Mouse (Mus musculus): ENCODE data around the gene Derl3.
"Not testable (repeated sequence)": the region's sequence is repeated elsewhere in the genome, so short reads cannot be mapped to it uniquely, and the experiment has no call there.

Derl3 gene

DNA sequence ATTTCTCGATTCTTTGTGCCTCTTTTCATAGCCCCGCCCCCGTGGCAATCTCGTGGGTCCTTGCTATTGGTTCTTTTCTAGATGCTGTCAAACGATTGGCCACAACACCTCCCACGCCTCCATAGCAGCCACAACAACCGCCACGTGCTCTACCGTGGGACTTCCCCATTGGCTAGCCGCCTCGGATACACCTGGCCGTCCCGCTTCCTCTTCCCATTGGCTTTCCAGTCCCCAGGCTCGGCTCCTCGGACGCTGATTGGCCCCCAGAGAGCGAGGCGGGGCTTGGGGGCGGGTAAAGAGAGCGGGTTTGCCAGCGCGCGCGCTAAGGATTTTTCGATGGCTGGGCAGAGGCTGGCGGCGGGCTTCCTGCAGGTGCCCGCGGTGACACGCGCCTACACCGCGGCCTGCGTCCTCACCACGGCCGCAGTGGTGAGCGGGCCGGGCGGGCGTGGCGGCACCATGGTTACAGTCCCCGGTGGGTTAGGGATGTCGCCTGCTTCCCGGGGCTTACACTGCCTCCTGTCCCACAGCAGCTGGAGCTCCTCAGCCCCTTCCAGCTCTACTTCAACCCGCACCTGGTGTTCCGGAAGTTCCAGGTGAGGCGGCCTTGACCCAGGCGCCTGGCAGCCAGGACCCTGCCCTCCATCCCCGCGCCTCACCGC, at the start of gene Derl3:
TSS of gene Derl3 (plus strand) at position 325 of the 662 bp plus-strand sequence.
- in situ Hi-C loops (cut with MboI): no loop called here

DNA sequence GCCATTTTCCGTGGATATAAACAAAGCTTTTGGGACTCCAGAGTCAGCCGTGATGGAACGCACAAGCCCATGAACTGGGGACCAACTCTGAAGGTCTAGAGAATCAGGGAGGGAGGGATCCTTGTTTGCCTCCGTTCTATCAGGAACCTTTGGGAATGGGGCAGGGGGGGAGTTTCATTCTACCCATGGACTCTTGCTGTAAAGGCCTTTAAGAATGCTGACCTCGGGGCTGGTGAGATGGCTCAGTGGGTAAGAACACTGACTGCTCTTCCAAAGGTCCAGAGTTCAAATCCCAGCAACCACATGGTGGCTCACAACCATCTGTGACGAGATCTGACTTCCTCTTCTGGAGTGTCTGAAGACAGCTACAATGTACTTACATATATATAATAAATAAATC, 49.3 kb upstream of the Derl3 start:
- in situ Hi-C loops (cut with MboI): not testable (repeated sequence)

DNA sequence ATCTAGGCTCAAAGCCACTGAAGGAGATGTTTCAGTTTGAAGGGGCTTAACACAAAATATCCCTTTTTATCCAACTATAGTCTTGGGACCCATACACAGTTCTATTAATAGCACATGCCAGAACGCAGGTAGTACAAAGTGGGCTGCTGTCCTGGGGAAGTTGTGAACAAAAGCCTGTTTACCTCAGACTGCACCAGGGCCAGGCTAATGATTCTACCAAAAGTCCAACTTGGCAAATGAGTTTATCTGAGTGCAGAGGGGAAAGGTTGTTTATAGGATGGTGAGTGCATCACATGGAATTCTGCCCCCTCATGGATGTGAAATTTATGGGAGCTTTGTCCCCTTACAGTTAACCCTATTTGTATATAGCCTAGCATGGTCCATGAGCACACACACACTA, 48.4 kb upstream of the Derl3 start:
- in situ Hi-C loops (cut with MboI): no loop called here

DNA sequence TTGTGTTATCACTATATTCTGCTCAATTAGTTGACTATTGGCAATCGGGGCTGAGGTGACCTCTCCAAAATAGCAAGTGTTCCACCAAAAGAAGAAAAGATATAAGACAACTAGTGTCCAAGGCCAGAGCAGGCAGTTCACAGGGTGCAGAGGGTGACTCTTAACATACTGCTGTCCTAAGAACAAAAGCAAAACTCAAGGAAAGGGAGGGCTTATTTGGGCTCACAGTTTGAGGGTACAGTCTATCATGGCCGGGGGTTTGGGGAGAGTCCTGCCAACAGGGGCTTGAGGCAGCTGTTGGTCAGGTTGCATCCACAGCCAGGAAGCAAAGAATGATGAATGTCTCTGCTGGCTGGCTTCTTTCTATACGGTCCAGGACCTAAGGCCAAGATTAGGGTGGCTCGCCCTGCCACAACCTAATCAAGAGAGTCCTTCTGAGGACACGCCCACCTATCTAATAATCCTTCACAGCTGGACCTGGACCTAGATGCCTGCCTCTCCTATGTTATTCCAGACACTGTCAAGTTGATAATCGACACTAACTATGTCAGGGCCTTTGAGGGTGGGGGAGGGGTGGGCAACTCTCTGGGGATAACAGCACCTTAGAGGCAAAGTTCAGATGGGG, 47.8 kb upstream of the Derl3 start:
- in situ Hi-C loops (cut with MboI): no loop called here

DNA sequence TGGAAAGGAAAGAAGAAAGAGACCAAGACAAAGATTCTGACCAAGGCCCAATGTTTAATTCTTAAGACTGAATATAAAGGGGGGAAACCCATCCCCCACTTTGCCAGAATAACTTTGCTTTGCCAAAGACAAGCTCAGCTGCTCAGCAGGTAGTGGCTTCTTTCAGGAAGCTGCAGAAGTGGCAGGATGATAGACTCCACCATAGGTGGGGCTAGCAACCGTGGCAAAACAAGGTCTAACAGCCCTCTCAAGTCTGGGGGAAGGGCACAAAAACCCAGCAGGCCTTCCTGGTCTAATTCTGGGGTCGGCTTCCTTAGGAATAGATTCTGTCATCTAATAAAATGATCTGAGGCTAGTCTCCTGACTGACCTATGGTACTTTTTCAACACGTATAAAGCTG, 44.8 kb upstream of the Derl3 start:
- in situ Hi-C loops (cut with MboI): no loop called here

DNA sequence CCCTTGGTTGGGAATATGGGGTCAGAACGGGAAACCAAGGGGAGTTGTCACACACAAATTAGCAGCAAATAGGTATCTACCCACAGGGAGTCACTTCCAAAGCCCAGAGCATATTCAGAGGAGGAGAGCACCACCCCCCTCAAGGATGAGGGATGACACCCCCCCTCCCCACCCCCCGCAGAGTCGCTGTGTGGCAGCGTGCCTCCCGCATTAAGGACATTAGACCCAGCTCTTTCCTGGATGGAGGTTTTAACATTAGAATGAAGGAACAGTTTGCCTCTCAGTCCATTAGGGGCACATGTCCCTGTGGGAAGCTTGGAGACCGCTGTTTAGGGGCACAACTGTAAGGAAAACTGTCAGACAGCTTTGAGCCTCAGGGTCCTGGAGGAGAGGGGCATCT, 42.1 kb upstream of the Derl3 start:
- in situ Hi-C loops (cut with MboI): no loop called here

DNA sequence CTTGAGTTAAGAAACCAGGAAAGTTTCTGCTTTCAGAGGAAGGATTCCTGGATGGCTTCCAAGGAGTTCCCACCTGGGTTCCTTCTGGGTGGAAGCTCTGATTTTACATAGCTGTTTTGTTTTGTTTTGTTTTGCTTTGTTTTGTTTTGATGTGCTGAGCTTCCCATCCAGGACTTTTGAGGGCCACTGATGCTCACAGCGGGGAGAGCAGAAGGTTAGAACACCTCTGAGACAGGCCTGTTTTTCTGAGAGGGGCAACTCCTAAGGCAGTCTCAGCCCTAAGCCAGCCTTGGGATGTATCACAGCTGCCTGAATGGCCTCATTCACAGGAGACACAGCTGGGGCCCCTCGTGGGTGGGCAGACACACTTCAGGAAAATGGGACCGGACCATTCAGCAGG, 41.5 kb upstream of the Derl3 start:
- in situ Hi-C loops (cut with MboI): no loop called here

DNA sequence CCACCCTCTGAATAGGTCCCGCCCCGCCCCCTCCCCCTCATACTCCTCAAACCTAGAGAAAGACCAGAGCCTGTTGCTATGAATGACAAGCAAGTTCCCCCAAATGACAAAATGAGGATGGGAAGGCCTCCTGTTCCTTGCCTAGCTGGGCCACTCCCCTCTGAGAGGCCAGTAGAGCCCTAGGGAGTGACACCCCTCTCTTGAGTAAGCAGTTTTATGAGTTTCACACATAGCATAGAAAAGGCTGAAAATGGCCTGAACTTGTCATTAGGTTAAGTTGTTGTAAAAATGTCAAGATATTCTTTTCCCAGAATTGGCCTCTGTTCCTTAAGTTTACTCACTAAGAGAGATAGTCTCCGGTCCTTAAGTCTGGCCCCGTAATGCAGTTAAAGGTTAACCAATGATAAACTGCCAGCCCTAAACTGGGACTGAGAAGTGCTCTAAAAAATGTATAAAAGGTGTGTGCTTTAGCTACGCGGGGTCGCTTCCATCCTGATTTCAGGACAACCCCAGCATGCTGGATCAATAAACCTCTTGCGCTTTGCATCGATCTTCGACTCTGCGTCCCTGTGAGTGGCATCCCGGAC, 40.6 kb upstream of the Derl3 start:
- in situ Hi-C loops (cut with MboI): no loop called here

DNA sequence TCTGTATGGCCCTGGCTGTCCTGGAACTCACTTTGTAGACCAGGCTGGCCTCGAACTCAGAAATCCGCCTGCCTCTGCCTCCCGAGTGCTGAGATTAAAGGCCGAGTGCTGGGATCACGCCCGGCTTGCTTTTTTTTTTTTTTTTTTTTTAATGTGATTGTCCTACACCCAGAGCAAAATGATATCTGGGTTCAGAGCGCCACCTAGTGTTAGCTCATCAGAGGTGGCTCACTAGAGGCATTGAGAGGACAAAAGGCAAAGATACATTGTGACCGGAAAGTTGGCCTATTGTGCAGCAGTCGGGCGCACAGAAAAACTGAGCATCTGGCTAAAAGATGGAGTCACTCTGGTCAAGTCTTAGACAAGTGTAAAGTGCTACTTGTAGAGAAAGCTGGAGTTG, 39.8 kb upstream of the Derl3 start:
- in situ Hi-C loops (cut with MboI): no loop called here

DNA sequence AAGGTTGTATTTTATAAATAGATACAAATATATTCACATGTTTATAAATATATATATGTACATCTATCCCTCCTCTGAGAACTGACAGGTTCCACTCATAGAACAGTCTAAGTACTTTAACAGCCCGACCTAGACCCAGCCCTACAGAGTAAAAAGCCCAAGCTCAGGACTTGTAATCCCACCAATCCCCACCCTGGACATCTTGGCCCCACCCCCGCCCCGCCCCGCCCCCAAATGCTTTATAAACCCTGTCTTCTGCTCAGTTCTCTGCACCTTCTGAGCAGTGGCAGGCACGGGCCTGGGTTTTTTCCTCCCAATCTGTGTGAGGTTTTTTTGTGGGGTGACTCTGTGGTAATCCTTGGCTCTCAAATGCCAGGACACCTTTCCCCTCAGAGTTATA, 39.1 kb upstream of the Derl3 start:
- in situ Hi-C loops (cut with MboI): no loop called here

DNA sequence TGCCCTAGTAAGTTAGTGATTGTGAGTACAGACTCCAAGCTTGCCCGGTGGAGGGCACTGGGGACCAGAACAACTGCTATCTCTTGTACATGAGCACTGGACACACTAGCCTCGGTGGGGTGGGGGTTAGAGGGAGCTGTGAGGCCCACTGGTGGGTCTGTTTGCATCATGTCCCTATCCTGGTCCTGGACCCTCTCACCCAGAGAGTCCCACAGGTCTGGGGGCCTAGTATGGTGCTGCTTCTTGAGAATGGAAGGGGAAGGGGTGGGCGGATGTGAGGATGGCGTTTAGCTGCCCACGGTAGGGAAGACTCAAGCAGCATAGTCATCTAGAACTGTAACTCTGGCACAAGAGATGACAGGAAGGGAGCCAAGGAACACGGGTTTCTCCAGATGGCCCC, 38.4 kb upstream of the Derl3 start:
- in situ Hi-C loops (cut with MboI): loop anchor here (5.0 kb wide), 1 partner anchor 112 kb away; no protein-coding TSS in a partner anchor

DNA sequence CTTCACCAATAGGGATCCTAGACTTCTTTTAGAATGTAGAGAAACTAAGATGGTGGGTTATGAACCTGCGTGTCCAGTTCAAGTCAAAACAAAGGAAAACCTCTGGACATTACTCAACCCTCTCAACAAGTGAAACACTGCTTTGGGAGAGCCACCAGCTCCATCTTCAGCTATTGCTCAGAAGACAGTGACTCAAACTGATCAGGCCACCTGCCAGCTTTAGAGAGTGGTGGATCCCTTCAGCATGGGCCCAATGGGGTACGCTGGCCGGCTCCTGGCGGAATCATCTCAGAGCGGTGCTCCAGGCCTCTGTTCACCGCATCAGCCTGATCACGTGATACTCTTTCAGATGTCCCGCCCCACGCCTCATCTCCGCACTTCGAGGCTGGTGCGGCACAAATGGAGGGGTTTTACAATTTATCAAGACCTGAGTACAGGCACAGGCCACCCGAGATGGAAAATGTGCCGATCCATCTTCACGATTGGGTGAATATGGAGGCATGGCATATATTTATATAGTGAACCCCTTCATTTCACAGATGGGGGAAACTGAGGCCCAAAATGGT, 37.7 kb upstream of the Derl3 start:
- in situ Hi-C loops (cut with MboI): loop anchor here (5.0 kb wide), 1 partner anchor 113 kb away; no protein-coding TSS in a partner anchor

DNA sequence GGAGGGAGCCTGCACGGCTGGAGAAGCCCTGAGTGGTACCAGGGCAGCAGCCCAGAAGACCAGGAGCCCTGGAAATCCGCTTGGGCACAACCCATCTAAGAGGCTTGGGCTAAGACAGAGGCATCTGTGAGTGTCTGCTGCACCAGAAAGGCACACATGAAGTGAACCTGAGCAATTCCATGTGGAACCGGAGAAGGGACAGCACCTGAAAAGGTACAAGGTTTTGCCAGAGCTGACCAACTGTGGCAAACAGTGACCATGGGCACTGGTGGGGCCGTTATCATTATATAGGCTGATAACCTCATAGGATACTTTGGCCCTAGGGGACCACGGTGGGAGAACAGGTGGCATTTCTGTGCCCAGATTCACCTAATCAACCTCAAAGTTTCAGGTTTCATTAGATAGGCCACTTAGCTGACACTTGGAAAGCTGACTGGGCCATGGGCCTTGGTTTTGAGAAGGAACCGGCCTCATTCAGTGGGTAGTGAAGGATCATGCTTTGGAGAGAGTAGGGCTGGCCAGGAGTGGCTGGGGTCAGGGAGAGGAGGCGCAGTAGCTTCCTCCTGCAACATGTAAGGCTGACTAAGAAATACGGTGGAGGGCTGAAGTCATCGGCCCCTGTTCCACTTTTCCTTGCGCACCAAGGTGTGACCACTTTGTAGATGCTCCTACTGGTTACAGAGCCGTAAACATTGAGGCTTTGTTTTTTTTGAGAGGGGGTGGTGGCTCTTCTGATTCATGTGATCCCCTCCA, 36.9 kb upstream of the Derl3 start:
- in situ Hi-C loops (cut with MboI): loop anchor here (5.0 kb wide), 1 partner anchor 114 kb away; no protein-coding TSS in a partner anchor

DNA sequence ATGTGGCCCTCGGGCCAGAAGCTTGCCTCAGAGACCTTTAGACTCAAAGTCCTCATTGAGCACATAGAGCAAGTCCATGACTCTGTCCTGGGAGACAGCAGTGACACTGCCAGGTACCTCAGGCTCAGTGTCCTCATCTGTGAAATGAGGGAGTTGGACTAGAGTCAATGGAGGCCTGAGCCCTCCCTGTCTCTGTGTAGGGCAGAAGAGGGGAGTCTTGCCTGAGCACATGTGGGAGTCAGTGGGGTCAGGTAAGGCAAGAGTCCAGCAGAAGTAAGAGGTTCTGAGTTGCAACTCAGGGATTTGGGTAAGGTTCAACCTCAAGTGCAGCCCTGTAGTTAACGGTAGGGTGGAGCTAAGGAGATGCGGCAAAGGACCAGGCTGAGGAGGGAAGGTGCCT, 36.2 kb upstream of the Derl3 start:
- in situ Hi-C loops (cut with MboI): loop anchor here (5.0 kb wide), 1 partner anchor 115 kb away; no protein-coding TSS in a partner anchor

DNA sequence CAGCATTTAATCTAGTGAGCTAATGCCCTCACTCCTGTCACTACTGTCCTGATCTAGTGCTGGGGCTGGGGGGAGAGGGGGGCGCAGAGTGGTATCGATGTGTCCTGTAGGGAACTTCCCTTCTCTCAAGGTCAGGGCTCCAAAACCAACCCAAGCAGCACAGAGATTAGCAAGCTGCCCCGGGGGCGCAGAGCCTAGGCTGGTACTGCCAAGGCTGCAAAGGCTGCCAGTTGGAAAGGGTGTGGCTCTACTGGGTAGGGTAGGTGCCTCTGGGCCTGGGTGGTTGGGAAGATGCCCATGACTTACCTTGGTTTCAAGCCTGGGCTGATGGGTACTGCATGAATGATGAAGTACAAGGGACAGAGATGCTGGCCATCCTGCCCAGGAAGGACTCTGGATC, 35.6 kb upstream of the Derl3 start:
- in situ Hi-C loops (cut with MboI): loop anchor here (5.0 kb wide), 1 partner anchor 115 kb away; no protein-coding TSS in a partner anchor

DNA sequence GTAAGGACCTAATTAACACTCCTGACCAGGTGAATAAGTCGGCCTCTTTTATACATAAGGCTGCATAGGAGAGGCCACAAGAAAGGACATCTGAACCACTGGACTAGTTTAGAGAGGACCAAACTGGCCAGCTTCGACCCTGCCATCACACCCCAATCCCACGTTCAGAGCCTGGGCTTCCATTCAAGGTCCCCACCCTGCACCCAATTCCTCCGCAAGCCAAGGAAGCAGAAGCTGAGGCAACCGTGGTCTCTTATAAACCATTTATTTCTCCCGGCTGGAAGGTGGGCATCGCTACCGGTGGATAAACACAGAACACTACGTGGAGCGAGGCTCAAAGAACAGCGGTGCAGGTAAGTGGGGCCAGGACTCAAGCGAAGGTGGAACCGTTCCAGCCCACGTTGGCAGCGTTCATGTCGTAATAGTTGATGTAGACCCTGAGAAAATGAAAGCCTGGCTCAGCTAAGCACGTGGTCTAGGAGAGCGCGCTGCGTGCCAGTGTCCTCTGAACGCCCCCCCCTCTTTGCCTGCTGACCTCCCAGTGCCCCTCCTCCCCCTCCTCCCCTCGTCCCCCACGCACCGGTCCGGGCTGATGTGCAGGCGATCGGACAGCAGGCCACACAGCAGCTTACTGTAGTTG, 34.0 kb upstream of the Derl3 start:
- in situ Hi-C loops (cut with MboI): loop anchor here (5.0 kb wide), 1 partner anchor 117 kb away; no protein-coding TSS in a partner anchor

DNA sequence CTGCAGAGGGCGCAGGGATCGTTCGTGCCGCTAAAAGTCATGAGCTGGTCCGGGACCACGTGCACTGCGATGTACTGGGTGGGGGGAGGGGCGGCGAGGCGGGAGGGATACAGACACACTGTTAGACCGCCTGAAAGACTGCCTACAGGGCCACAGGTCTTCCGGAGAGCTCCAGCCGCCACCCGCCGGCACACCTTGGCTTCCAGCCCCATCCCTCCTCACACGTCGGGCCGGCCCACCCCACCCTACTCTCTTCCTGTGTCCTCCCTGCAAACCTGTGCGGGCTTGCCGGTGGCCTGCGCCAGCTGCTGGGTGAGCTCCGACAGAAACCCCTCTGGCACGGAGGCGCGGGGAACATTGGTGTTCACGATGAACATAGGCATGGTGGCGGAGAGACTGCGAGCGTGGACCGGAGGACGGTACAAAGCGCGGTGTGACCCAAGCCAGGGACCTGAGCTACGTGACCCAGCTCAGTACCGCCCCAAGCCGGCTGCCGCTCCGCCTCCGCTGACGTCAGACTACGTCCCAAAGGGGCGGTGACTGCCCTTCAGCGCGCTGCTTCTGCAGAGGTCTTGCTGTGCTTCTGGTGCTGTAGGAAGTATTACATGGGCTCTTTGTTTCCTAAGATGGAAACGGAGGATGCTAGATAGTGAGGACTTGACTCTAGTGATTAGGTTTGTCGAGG, 33.3 kb upstream of the Derl3 start, which contains the start of gene Mif:
TSS of gene Mif (minus strand) at position 455 of the 685 bp plus-strand sequence.
- in situ Hi-C loops (cut with MboI): loop anchor here (5.0 kb wide), 1 partner anchor 118 kb away; no protein-coding TSS in a partner anchor

DNA sequence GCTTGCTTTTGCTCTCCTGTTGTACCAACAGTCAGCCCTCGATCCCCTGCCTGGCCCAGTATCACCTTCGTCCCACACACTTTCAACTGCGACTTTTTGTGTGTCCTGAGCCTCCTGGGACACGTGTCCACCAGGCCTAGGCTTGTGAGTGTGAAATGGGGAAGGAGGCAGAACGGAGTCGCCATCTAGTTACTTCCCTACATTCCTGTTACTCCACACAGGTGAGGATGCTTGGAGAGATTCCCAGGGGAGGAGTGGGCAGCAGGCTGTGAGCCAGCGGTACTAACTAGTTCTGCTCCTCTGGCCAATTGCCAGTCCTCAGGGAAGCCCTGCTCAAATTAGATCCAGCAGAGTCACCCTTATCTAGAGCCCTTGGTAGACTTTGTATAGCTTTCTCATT, 32.5 kb upstream of the Derl3 start:
- in situ Hi-C loops (cut with MboI): no loop called here

DNA sequence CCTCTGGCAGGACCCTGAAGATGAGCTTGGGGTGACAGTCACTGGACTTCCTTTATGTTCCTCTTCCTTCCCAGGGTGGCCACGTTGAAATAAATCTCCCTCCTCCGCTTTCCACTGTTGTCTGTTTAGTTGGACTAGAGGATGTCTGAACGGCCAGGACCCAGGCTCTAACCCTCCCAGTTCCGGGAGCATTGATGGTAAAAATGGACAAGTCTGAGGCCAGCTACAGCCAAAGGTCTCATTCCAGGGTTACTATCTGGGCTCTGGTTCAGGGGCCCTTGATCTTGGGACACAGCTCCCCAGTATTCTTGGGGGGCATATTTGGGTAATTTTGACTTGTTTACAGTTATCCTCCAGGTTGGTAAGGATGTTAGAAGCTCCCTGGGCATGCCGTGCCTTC, 31.6 kb upstream of the Derl3 start:
- in situ Hi-C loops (cut with MboI): no loop called here

DNA sequence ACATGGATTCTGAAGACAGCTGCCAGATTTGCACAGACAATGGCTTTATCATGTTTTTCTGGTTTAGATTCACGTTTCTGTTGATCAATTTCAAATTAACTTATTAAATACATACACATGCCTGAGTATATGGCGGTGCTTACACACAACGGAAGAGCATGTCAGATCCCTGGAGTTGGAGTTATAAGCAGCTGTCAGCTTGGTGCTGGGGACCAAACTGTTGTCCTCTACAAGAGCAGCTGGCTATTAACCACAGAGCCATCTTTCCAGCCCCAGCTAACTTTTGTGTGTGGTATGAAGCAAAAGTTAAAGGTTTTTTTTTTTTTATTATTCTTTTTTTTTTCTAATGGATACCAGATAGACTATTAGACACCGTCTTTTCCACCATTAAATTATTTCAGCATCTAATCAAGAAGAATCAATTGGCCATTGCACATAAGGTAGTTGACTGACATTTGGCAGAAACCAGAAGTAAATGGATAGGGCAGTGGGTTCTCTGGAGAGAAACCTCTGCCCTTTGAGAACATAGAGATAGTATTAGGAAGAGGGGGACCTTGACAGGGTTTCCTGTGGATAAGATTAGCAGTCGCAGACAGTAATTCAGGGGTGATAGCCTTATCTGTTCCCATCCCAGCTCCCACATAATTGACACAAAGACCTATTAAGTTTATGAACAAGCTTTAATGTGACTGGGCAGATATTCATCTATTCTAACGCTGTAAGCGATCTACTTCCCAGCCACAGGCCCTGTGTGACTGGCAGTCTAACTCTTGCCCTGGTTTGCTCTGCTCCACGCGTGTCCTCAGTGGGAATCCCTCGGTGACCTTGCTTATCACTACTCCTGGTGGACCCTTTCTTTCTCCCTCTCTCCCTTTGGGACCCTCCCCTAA, 20.9 kb upstream of the Derl3 start:
- in situ Hi-C loops (cut with MboI): no loop called here

All from mature B cell (primary cell).